Mouse (Mus musculus): ENCODE measurements around the gene Vmn2r16. TPM values are rescaled to one million over a fixed set of nuclear protein-coding genes. Genes with fewer than 3 reads are reported as not detected.

Vmn2r16 gene
- not detected in 2 replicates for polyA plus RNA-seq (2016; fragmentation: Nextera tagmentation; extraction: Ambion mirVana)

GRCm38 (mm10) chr5:109329862-109330261 is at the start of gene Vmn2r16:
Gene Vmn2r16, plus strand, starts transcription at chr5:109330162.
- no peak within 1 kb of the TSS for H3K4me3 ChIP-seq
- ATAC-seq = no peak
- no peaks in the 10 kb centered on the region for H3K4me1 ChIP-seq
- H3K9ac ChIP-seq = no peak within 1 kb of the TSS
- no peak within 1 kb of the TSS for H3K27ac ChIP-seq
- H3K27me3 ChIP-seq (replicated peaks) = no peaks in the 10 kb centered on the region
- H3K9me3 ChIP-seq (replicated peaks) = peaks cover 6% of the 10 kb centered on the region; the same call in 1 of the 2 replicates
- no peak within 1 kb of the TSS for H3K4me2 ChIP-seq
- 31% methylated on average over 2 of the region's 2 CpGs for WGBS (ENCODE audit: insufficient replicate concordance)
- no peaks in the 10 kb centered on the region for H3K36me3 ChIP-seq

GRCm38 (mm10) chr5:109294655-109295054 is 35.3 kb upstream of the Vmn2r16 start:
- Histone ChIP-seq H3K4me2 (no peak overlapping the region), H3K27ac (no peak overlapping the region), H3K4me1 (no peaks in the 10 kb centered on the region), H3K27me3 (replicated peaks) (no peaks in the 10 kb centered on the region), H3K36me3 (no peaks in the 10 kb centered on the region), H3K9me3 (replicated peaks) (no peaks in the 10 kb centered on the region), H3K4me3 (no peak overlapping the region), H3K9ac (no peak overlapping the region)
- 57% methylated on average over 3 of the region's 3 CpGs for WGBS (ENCODE audit: insufficient replicate concordance)
- no peak for ATAC-seq

GRCm38 (mm10) chr5:109297544-109297943 is 32.4 kb upstream of the Vmn2r16 start, which contains the start of gene Vmn2r15:
Gene Vmn2r15, minus strand, starts transcription at chr5:109297644.
- Histone ChIP-seq H3K9ac (no peak within 1 kb of the TSS), H3K4me3 (no peak within 1 kb of the TSS), H3K36me3 (no peaks in the 10 kb centered on the region), H3K4me2 (no peak within 1 kb of the TSS), H3K4me1 (no peaks in the 10 kb centered on the region), H3K27ac (no peak within 1 kb of the TSS), H3K27me3 (replicated peaks) (no peaks in the 10 kb centered on the region), H3K9me3 (replicated peaks) (no peaks in the 10 kb centered on the region)
- 37% methylated on average over 3 of the region's 3 CpGs for WGBS (ENCODE audit: insufficient replicate concordance)
- ATAC-seq = no peak

GRCm38 (mm10) chr5:109419388-109419787 is 89.4 kb downstream of the Vmn2r16 start, which contains the start of gene Vmn2r17:
Gene Vmn2r17, plus strand, starts transcription at chr5:109419688.
- Histone ChIP-seq H3K27me3 (replicated peaks) (no peaks in the 10 kb centered on the region), H3K9ac (no peak within 1 kb of the TSS), H3K9me3 (replicated peaks) (no peaks in the 10 kb centered on the region), H3K36me3 (no peaks in the 10 kb centered on the region), H3K4me2 (no peak within 1 kb of the TSS), H3K4me3 (no peak within 1 kb of the TSS), H3K27ac (no peak within 1 kb of the TSS), H3K4me1 (no peaks in the 10 kb centered on the region)
- 44% methylated on average over 2 of the region's 2 CpGs for WGBS (ENCODE audit: insufficient replicate concordance)
- no peak for ATAC-seq

Other genes starting within 250 kb of the Vmn2r16 start
- gene Vmn2r12, start 232.2 kb upstream of the Vmn2r16 start, polyA plus RNA-seq (2016; fragmentation: Nextera tagmentation; extraction: Ambion mirVana) = not detected in 2 replicates
- gene Vmn2r13, start 138.0 kb upstream of the Vmn2r16 start, polyA plus RNA-seq (2016; fragmentation: Nextera tagmentation; extraction: Ambion mirVana) = not detected in 2 replicates
- not detected in 2 replicates for gene Vmn2r14, start 105.5 kb upstream of the Vmn2r16 start, polyA plus RNA-seq (2016; fragmentation: Nextera tagmentation; extraction: Ambion mirVana)
- not detected in 2 replicates for gene Vmn2r15, start 32.5 kb upstream of the Vmn2r16 start, polyA plus RNA-seq (2016; fragmentation: Nextera tagmentation; extraction: Ambion mirVana)
- gene Vmn2r17, start 89.5 kb downstream of the Vmn2r16 start, polyA plus RNA-seq (2016; fragmentation: Nextera tagmentation; extraction: Ambion mirVana) = not detected in 2 replicates
- gene Crlf2, start 228.8 kb downstream of the Vmn2r16 start, polyA plus RNA-seq (2016; fragmentation: Nextera tagmentation; extraction: Ambion mirVana) = 7.2 and 7.6 TPM in 2 replicates

Data from liver, embryonic 12.5 days (tissue).